Mouse (Mus musculus): ENCODE data around the gene Pth2. TPM values are rescaled to one million over a fixed set of nuclear protein-coding genes. Genes with fewer than 3 reads are reported as not detected.

Gene Pth2
- polyA plus RNA-seq, 2 experiments, result not detected

- Histone ChIP-seq H3K4me3 (ENCODE audit: insufficient read depth in 1 of 2, low read depth in 2 of 2, low read length in 2 of 2) (no peak overlapping the region), H3K9ac (replicated peaks) (no peak overlapping the region), H3K4me2 (ENCODE audit: low read depth) (no peak overlapping the region), H3K36me3 (replicated peaks; ENCODE audit: control insufficient read depth, insufficient read depth, low read depth) (no peaks in the 10 kb centered on the region), H3K27ac (no peak overlapping the region), H3K4me1 (replicated peaks; ENCODE audit: control insufficient read depth in 2 of 2, insufficient read depth in 2 of 2, low read length in 1 of 2) (peaks cover 12 to 28% of the 10 kb centered on the region in 2 experiments), H3K27me3 (ENCODE audit: control insufficient read depth, insufficient read depth, low read length) (no peaks in the 10 kb centered on the region), H3K9me3 (ENCODE audit: control insufficient read depth, low read length) (no peaks in the 10 kb centered on the region)
- ATAC-seq (ENCODE audit: insufficient read depth) (no peak), DNase-seq (ENCODE audit: low read depth in 3 of 3, low spot score in 3 of 3) (no peak)
- WGBS (ENCODE audit: insufficient replicate concordance), result 77% methylated on average over 3 of the region's 3 CpGs
- TF ChIP-seq CTCF (IDR thresholded peaks at IDR 0.05; ENCODE audit: low read depth) (no peak), EP300 (IDR thresholded peaks at IDR 0.05; ENCODE audit: low read depth) (no peak)
Measured at GRCm38 (mm10) chr7:45141319-45141718, 39.5 kb upstream of the Pth2 start.

GRCm38 (mm10) chr7:45141914-45142313 lies 38.9 kb upstream of the Pth2 start:
- no peak for DNase-seq (ENCODE audit: low read depth in 3 of 3, low spot score in 3 of 3)
- no peak for ATAC-seq (ENCODE audit: insufficient read depth)
- Histone ChIP-seq H3K36me3 (replicated peaks; ENCODE audit: control insufficient read depth, insufficient read depth, low read depth) (no peaks in the 10 kb centered on the region), H3K9ac (replicated peaks) (no peak overlapping the region), H3K9me3 (ENCODE audit: control insufficient read depth, low read length) (no peaks in the 10 kb centered on the region), H3K4me3 (ENCODE audit: insufficient read depth in 1 of 2, low read depth in 2 of 2, low read length in 2 of 2) (no peak overlapping the region), H3K4me2 (ENCODE audit: low read depth) (no peak overlapping the region), H3K27me3 (ENCODE audit: control insufficient read depth, insufficient read depth, low read length) (no peaks in the 10 kb centered on the region), H3K27ac (no peak overlapping the region), H3K4me1 (replicated peaks; ENCODE audit: control insufficient read depth in 2 of 2, insufficient read depth in 2 of 2, low read length in 1 of 2) (peaks cover 12 to 24% of the 10 kb centered on the region in 2 experiments)
- no peak for TF ChIP-seq CTCF (IDR thresholded peaks at IDR 0.05; ENCODE audit: low read depth)
- no peak for TF ChIP-seq EP300 (IDR thresholded peaks at IDR 0.05; ENCODE audit: low read depth)
- 73% methylated on average over 5 of the region's 5 CpGs for WGBS (ENCODE audit: insufficient replicate concordance)

DNA sequence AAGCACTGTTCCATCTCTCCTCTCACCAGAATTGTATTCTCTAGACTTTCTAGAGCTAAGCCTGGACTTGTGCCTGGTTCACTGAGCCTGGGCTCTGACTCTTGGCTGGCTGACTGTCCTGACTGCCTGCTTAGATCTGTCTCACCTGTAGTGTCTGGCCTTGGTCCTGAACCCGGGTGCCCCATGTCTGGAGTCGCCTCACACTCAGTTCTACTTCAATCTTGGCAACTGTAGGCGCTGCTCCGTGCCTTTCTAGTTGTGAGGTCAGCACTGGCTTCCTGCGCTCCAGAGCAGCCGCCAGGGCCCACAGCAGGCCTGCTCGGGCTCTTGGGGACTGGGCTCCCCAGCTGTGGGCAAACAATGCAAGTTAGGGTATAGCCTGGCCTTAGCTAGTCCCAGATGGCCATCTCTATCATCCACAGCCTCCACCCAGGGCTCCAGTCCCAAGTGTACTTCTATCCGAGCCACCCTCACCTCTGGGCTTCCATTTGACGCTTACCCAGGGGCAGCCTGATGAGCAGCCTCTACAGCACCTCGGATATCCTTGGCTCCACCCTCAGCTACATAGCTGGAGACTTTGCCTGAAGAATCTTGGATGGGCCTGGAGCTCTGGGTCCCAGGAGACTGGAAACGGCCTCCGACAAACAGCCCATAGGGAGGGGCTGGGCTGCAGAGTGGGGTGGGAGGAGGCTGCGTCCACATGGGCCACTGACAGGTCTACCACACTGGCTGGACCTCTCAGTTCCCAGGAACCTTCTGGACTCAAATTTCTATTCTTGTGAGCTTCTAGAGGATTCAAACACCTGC lies 36.2 kb upstream of the Pth2 start:
- WGBS (ENCODE audit: insufficient replicate concordance), result 78% methylated on average over 13 of the region's 13 CpGs
- H3K27me3 ChIP-seq (ENCODE audit: control insufficient read depth, insufficient read depth, low read length), result no peaks in the 10 kb centered on the region
- H3K27ac ChIP-seq, result no peak overlapping the region
- H3K36me3 ChIP-seq (replicated peaks; ENCODE audit: control insufficient read depth, insufficient read depth, low read depth), result no peaks in the 10 kb centered on the region
- H3K9ac ChIP-seq (replicated peaks), result no peak overlapping the region
- DNase-seq (ENCODE audit: low read depth in 3 of 3, low spot score in 3 of 3) (no peak), ATAC-seq (ENCODE audit: insufficient read depth) (no peak)
- no peak for TF ChIP-seq EP300 (IDR thresholded peaks at IDR 0.05; ENCODE audit: low read depth)
- no peak for TF ChIP-seq CTCF (IDR thresholded peaks at IDR 0.05; ENCODE audit: low read depth)
- no peaks in the 10 kb centered on the region for H3K9me3 ChIP-seq (ENCODE audit: control insufficient read depth, low read length)
- H3K4me2 ChIP-seq (ENCODE audit: low read depth), result no peak overlapping the region
- no peak overlapping the region for H3K4me3 ChIP-seq (ENCODE audit: insufficient read depth in 1 of 2, low read depth in 2 of 2, low read length in 2 of 2)
- H3K4me1 ChIP-seq (replicated peaks; ENCODE audit: control insufficient read depth in 2 of 2, insufficient read depth in 2 of 2, low read length in 1 of 2), result 0 out of 4 replicates have a peak, but pooled peaks cover 0 to 3% of the 10 kb centered on the region in 2 experiments

DNA sequence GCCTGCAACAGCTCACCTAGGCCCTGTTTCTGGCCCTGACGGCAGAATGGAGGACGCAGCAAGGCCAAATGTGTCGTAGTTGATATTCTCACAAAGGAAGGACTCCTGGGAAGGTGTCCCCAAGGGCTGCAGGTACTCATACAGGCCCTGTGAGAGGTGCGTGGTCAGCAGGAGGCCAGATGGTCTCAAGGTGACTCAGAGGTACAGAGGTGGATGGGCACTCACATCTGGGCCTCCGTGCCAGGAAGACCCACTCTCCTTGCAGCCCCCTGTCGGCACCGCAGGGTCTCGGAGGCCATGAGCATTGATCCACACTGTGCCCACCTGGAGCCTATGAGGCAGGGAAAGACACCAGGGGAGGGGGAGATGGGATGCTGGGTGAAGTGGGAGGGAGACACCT lies 35.3 kb upstream of the Pth2 start:
- ATAC-seq (ENCODE audit: insufficient read depth) (no peak), DNase-seq (ENCODE audit: low read depth in 3 of 3, low spot score in 3 of 3) (no peak)
- Histone ChIP-seq H3K4me2 (ENCODE audit: low read depth) (no peak overlapping the region), H3K4me3 (ENCODE audit: insufficient read depth in 1 of 2, low read depth in 2 of 2, low read length in 2 of 2) (no peak overlapping the region), H3K27me3 (ENCODE audit: control insufficient read depth, insufficient read depth, low read length) (no peaks in the 10 kb centered on the region), H3K9ac (replicated peaks) (no peak overlapping the region), H3K36me3 (replicated peaks; ENCODE audit: control insufficient read depth, insufficient read depth, low read depth) (no peaks in the 10 kb centered on the region), H3K4me1 (replicated peaks; ENCODE audit: control insufficient read depth in 2 of 2, insufficient read depth in 2 of 2, low read length in 1 of 2) (0 out of 4 replicates have a peak, but pooled peaks cover 0 to 1% of the 10 kb centered on the region in 2 experiments), H3K27ac (no peak overlapping the region), H3K9me3 (ENCODE audit: control insufficient read depth, low read length) (no peaks in the 10 kb centered on the region)
- 90% methylated on average over 8 of the region's 8 CpGs for WGBS (ENCODE audit: insufficient replicate concordance)
- no peak for TF ChIP-seq CTCF (IDR thresholded peaks at IDR 0.05; ENCODE audit: low read depth)
- TF ChIP-seq EP300 (IDR thresholded peaks at IDR 0.05; ENCODE audit: low read depth), result no peak

DNA sequence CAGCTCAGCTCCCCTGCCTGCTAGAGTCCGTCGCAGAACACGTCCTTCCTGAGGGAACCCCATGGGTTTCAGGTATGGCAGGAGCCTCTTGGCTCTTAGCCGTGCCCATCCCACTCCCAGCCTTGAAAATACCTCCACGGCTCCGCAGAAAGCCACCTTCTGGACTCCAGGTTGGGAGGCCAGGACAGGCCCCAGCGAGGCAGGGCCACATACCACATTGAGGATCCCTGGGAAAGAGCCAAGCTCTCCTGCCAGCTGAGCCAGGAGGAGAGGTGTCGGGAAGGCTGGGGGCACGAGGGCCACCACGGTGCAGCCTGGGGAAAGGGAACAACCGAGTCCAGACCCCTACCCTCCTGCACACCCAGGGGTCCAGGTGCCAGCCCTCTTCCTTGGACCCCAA lies 33.5 kb upstream of the Pth2 start:
- Histone ChIP-seq H3K9ac (replicated peaks) (no peak overlapping the region), H3K9me3 (ENCODE audit: control insufficient read depth, low read length) (no peaks in the 10 kb centered on the region), H3K4me1 (replicated peaks; ENCODE audit: control insufficient read depth in 2 of 2, insufficient read depth in 2 of 2, low read length in 1 of 2) (peaks cover 0 to 7% of the 10 kb centered on the region in 2 experiments; a peak in 1 of 4 replicates), H3K27ac (no peak overlapping the region), H3K36me3 (replicated peaks; ENCODE audit: control insufficient read depth, insufficient read depth, low read depth) (no peaks in the 10 kb centered on the region), H3K4me2 (ENCODE audit: low read depth) (no peak overlapping the region), H3K4me3 (ENCODE audit: insufficient read depth in 1 of 2, low read depth in 2 of 2, low read length in 2 of 2) (no peak overlapping the region), H3K27me3 (ENCODE audit: control insufficient read depth, insufficient read depth, low read length) (no peaks in the 10 kb centered on the region)
- ATAC-seq (ENCODE audit: insufficient read depth), result no peak
- DNase-seq (ENCODE audit: low read depth in 3 of 3, low spot score in 3 of 3), result no peak
- TF ChIP-seq CTCF (IDR thresholded peaks at IDR 0.05; ENCODE audit: low read depth) (no peak), EP300 (IDR thresholded peaks at IDR 0.05; ENCODE audit: low read depth) (no peak)
- WGBS (ENCODE audit: insufficient replicate concordance), result 85% methylated on average over 11 of the region's 11 CpGs
